Mouse (Mus musculus) fat pad, adult 2 months (tissue): ENCODE data around the gene Cd28.

Experiments used
- DNase-seq: peaks from one replicate; pipeline ENCODE4 v3.0.0-alpha.2; 2011; ENCODE audit warnings: low read depth, low spot score; ENCODE audit errors: extremely low read depth

Cd28 gene

DNA sequence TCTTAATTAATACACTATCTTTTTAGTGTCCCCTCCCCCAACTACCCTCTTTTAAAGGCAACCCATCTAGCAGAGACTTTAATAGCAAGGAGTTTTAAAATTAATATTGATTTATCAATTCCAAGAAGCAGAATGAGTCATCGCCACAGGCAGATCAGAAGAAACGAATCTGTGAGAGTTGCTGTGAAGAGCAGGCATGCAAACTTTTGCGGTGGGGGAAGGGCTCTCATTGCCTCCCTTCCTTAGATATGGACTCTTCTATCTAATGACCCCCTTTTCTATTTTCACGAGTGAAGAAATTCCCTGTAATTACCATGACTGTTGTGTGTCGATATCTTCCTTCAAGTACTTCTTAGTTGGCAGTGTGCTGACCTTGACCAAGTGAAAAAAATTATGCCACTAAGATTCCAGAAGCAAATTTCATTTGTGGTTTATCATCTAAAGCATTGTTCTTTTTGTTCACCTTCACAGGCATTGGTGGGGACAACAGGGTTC is 32.8 kb downstream of the Cd28 start:
- DNase-seq = no peak

DNA sequence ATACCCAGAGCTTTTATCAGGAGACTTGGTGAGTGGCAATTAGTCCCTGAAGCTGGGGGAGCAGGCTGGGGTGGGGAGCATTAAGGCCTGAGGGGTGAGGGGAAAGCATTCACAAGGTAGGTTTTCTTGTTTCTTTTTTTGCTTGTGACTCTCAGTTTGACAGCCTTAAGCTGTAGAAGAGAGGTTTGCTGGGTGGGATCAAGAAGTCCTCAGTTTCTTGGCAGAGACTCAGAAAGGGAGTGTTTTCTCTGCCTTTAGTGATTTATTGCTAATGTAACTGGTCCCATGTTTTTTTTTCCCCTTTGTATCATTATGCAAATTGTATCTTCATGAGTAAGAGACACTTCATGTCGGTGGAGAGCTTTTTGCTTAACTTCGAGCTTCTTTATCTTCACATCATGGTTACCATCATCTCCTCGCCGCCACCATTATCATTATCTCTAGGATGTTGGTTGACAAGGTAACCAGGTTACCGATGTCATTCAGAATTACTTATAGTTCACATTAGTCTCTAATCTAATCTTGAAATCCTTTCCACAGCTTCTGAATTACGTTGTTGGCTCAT is 33.7 kb downstream of the Cd28 start:
- DNase-seq = no peak

DNA sequence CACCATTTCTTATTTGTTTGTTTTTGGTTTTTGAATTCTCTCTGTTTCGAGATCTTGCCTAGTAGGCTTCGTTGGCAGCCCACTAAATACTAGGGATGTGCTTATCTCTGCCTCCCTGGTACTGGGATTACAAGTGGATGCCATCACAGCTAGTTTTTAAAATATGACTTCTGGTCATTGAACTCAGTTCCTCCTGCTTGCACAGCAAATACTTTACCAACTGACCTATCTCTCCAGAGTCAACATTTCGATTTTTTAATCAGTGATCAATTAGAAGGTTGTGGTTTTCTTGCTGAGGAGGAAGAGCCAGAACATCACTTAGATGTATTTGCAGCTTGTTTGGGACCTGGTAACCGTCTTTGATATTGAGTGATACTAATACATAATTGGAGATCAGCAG is 34.4 kb downstream of the Cd28 start:
- no peak for DNase-seq

DNA sequence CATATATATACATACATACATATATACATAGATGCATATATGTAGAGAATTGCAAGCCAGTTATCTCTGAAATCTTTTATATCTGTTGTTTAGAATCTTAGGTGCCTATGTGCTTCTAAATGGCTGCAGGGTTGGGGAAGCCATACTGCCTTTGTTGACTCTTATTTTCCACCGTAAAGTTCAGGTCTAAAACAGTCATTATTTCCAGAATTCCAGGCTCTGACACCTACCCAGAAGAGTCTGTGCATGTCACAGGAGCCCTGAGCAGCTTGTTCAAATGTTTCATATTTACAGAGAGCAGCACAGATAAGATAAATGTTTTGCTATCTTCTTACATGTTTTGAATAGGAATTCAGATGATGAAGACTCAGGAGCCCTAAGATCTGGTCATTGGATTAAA is 36.4 kb downstream of the Cd28 start:
- no peak for DNase-seq

DNA sequence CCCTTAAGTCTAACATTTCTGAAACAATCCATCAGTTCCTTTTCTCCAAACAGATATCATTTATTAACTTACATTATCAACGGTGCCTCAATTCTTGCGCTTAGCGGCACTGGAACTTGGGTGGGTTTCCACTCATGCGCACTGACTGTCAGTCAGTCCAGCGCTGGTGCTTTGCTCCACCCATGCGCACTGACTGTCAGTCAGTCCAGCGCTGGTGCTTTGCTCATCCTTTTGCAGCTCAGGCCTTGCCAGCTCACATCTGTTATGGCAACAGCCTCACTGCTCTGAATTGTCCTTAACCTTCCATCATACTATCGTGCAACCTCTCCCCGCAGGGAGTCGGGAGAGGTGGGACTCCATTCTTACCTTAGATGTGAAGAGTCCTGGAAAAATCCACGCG is 37.4 kb downstream of the Cd28 start:
- no peak for DNase-seq

DNA sequence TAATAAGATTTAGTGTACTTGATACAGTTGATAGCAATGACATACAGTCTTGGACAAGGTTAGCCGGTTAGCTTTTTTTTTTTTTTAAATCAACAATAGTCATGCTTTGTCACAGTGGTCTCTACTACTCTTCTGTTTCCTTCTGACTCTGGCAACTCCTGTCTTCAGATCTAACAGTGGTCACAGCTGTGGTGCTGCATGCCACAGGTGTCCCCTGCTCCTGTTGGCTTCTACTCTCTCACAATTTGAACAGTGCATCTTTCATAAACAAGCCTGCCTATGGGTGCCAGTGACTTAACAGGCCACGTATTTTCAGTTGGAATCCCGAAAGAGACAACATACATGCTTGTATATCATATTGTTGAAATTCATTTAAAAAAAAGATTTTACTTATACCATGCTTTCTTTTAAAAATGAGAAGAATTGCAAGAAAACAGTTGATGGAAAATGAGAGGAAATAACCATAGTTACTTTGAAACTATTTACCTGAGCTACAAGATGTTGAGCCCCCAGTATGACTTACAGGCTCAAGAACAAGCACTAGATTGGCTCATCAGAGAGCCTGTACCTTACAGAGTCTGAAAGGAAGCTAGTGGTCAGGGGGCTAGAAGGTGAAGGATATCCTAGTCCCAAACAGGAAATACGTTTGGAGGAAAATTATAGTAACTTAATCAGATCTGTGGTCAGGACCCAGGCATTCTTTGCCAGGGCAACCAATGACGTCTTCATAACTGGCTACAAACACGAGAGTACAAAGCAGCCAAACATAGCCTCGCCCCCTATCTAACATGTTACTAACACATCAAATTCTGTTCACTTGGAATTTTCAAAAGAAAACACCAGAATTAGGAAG is 39.0 kb downstream of the Cd28 start:
- no peak for DNase-seq

DNA sequence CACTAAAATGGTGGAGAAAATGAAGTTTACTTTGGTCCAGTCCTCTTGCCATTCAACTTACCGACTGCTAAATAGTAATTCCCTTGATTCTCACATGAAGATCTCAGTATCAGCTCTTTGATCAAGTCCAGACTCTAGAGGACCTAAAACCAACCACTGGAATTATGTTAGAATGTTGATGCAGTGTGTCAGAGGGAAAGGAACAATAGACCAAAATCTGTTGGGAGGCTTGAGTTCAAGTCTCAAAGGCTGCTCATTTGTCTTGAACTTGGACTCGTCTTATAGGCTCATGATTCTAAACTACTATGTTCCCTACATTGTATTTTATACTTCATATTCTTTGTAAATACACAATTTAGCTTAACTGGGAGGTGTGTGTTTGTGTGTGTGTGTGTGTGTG is 41.0 kb downstream of the Cd28 start:
- no peak for DNase-seq

DNA sequence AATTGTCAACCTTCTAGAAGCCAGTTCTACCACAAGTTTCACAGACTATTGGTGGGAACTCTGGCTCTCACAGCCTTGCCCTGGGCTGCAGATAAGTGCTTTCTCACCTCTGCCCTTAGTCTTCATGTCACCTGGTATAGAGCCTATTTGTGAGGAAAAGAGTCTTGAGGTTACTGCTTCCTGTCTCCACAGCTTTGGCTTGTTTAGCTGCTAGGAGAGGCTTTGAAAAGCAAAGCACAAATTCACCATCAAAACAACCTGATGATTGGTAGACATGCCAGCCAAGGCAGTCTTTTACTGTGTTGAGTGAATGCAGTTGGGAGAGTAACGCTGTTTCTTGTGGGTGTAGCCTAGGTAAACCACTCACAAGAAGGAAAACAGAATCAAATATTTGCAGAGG is 41.6 kb downstream of the Cd28 start:
- DNase-seq = no peak

DNA sequence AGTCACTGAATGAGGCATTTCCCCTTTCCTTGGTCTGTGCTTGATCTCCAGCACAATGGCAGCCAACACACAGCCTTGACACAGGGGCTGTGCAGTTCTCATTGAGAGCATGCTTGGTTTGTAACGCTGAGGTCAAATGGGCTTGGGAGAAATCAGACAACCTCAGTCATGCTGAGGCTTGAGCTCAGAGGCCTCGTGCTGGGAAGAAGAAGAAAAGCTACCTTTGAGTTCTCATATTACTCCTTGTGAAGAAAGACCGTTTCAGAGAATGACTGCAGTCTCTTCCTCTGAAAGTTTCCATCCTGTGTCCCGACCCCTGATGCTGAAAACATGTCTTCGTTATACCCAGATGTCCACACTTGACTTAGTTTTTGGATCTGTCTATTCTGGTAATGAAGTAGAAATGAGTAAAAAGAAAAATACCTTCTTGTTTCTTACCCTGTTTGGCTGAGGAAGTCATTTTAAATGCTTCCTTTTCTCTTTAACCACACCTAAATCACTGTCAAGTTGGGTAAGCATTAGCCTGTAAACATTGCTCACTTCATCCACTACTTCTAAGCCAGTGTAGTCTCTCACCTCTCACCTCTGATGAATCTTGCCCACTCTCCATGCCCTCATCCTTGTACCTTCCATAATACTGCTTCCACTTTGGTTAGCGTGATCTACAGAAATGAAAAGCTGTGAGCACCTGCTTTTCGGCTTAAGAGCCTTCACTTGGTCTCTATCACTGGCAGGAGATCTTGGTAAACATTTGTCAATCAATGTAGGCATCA is 43.1 kb downstream of the Cd28 start:
- no peak for DNase-seq

DNA sequence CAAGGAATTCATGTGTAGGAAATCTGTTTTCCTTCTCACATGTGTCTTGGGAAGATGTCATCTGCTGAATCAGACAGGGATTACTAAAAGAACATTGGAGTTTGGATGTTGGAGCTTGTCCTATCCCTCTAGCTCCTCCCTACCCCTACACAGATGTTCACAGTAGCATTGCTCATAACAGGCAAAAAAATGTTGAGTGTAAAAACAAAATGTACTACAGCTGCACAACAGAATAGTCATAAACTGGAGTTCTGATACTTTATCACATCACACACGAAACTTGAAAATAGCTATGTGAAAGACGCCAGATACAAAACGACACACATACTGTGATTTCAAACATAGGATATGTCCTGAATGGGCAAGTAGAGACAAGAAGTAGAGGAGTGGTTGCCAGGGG is 43.9 kb downstream of the Cd28 start:
- no peak for DNase-seq

DNA sequence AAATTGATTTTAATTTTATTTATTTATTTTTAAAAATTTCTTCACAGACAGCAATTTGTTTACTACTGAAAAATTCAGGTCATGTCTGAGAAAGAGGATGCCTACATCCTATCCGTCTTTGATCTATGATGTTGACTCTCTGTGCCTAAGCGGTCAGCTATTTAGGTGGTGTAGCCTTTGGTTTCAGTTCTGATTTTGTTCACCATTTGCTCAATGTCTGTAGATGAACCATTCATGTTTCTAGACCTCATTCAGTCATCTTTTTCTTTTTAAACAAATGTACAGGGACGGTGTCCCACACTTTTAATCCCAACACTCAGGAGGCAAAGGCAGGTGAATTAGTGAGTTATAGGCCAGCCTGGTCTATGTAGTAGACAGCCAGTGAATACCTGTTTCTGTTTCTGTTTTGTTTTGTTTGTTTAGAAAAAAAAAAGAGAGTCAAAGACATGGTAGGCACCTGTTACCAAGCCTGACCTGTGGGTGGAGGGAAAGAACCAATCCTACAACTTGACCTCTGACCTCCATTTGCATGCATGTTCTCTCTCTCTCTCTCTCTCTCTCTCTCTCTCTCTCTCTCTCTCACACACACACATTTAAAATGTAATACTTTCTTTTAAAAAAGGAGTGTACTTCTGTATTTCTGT is 45.0 kb downstream of the Cd28 start:
- DNase-seq = no peak

DNA sequence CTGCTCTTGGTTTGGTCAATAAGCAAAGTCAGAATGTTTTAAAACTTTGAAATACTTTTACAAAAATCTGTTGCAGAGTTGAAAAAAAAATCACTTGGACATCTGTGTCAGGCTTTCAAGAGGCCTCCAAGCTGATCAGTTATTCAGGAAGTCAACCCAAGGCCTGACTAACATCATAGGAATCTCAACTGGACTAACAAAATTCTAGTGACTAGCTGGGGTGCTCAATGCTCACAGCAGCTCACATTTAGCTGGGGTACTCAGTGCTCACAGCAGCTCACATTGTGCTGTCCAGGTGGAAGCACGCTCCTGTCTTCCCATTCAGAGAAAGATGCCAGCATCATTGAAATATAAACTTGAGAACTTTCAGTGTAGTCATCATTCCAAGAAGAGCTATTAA is 45.9 kb downstream of the Cd28 start:
- no peak for DNase-seq

DNA sequence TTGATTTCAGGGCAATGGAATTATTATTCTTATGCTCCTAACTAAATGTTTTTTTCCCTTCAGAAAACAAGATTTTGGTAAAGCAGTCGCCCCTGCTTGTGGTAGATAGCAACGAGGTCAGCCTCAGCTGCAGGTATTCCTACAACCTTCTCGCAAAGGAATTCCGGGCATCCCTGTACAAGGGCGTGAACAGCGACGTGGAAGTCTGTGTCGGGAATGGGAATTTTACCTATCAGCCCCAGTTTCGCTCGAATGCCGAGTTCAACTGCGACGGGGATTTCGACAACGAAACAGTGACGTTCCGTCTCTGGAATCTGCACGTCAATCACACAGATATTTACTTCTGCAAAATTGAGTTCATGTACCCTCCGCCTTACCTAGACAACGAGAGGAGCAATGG is 46.3 kb downstream of the Cd28 start:
- no peak for DNase-seq

DNA sequence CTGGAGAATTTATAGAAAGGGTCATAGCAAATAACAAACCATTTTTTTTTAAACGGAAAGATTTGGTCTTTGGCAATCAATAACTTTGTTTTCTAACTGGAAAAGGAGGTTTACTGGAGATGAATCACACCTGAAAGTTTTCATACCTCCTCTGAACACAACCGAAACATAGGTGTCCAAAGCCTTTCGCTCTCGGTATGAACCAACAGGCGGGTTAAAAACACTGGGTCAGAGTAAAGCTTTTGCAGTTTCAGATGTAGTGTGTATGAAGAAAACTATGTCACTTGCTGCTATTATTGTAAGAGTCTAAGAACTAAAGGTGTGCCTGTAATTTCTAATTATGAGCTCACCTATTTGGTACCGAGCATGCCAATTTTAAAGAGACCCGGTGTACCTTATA is 55.2 kb downstream of the Cd28 start:
- no peak for DNase-seq

DNA sequence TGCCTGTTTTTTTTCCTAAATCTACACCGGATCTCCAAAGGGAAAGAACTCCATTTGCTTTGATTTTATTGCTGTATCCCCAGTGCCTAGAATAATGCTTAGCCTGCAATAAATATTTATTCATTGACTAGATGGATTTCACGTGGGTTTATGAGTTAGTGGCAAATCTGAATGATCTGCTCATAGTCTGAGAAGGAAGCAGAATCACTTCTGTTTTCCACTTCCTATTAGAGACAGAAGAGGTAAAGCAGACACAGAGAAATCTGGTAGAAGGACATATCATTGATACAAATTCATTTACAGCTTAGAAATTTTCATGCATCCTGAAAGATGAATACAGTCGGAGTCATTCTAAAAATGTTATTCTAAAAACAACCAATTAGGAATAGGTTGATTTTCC is 56.6 kb downstream of the Cd28 start:
- no peak for DNase-seq

DNA sequence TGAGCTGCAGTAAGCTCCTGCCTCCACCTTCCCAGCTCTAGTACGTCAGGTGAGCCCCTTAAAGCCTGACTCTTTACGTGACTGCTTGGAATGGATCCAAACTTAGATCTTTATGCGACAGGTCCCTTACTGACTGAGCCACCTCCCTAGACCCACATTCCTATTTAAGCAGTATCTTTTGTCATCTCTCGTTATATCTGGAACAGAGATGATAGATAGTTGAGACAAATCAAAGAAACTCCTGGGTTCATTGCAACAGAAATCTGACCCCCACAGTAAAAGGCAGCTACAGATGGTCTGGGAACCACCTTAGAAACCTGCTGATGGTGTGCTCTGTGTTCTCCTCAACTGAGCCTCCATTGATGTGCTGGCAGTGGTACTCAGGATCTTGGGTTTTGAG is 59.6 kb downstream of the Cd28 start:
- DNase-seq = no peak

DNA sequence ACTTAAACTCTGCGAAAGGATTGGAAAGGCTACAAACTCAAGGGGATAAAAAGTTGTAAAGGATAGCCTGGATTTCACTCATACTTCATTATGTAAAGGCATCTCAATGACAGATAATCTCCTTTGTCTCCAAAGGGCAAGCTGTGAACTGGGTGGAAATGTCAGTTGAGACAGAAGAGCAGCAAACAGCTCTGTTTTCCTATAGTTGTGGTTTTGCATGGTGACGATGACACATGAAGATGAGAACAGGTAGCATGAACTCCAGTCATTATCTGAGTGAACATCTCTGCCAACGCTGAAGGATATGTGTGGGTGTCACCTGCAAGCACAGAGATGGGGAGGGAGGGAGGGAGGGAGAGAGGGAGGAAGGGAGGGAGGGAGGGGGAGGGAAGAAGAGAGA is 60.3 kb downstream of the Cd28 start:
- no peak for DNase-seq

DNA sequence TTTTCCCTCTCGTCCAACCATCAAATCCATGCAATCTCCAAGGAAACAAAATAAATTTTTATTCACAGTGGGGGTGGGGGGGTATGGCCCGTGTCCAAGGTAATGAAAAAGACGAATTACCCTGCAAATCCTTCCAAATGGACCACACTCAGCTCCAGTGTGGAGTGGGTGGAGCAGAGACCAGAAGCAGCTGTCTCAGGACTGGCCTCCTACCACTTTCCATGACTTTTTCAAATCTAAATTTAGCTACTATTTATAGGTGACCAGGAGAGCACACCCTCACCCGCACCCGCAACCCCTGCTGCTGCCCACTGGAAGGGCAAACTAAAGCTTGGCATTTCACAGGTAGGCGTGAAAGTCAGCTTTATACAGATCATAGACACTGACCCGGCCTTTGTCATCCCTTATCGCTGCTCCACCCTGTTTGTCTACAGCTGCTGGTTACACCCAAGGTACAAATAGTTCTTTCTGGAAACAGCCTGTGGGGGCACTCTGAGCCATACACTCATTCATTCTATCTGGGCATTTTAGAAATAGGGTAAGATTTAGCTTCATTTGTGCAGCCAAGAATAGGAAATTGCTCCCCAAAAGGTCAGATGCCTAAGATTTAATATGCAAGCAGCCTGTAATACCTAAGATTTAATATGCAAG is 62.0 kb downstream of the Cd28 start:
- DNase-seq = no peak

DNA sequence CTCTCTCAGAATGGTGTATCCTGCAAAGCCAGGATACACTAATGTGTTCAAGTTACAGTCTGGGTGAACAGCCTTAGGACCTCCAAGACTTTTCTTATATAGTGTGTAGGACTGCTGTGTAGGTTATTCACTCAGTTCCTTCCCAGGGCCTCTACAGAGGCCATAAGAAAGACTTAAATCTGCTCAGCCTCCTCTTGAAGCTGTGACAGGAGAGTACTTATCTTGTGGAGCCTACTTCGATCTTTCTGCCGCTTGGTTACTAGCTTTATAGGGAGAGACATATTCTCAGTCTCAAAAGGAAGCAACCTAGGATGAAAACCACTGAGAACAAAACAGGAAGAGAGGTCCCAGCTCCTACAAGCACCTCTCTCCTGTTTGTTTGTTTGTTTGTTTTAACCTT is 62.6 kb downstream of the Cd28 start:
- no peak for DNase-seq

DNA sequence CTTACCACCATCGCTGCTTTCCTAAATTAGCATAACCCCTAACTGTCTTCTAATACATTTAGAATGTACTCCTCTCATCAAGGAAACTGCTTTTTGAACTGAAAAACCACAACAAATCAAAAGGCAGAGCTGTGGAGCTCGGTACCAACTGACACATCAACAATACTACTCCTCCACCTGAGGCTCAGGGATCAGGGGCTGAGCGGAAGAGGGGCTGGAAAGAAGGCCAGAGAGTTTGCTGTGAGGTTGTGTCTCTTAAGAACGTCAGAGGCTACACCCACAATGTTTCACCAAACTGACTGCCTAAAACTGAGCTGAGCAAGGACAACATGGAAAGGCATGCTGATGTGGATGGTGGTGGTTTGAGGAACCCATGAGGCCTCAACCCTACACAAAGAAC is 65.1 kb downstream of the Cd28 start:
- no peak for DNase-seq

DNA sequence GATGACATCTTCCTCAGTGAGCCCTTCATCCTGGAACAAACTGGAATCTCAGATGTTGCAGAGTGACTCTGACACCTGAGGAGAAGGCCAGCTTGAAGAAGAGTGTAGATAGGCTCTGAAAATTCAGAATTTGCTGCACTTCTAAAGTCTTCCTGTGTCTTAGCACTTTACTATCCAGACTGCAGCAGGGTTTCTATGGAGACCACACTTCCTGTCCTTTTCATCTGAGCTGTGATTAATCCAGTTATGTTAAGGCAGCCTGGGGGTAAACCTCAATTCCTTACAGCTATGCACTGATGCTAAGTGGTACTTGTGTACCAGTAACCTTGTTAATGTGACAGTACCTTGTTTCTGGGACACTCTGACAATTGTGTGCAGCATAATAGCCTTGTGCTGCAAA is 77.1 kb downstream of the Cd28 start:
- no peak for DNase-seq
